Mouse (Mus musculus) liver, embryonic 12.5 days (tissue): Measurements from ENCODE around the gene Hesx1. TPM values are rescaled to one million over a fixed set of nuclear protein-coding genes. Genes with fewer than 3 reads are reported as not detected.

Source experiments
- ATAC-seq: fragments of 200-750 bp; cut with Nextera tagmentation; 2 replicates; pipeline ENCODE4 v1.8.0; 2017; ENCODE audit warnings: moderate number of reproducible peaks, mild to moderate bottlenecking, moderate library complexity
- H3K27ac ChIP-seq: fragments of 300-500 bp; sonication (generic); 2 replicates; pipeline ENCODE4 v1.5.1; 2016; ENCODE audit warnings: mild to moderate bottlenecking
- H3K27me3 ChIP-seq: fragments of 300-500 bp; sonication (generic); replicated peaks from 2 replicates; pipeline ENCODE4 v1.6.1; 2016; ENCODE audit warnings: mild to moderate bottlenecking, moderate library complexity
- H3K36me3 ChIP-seq: fragments of 300-500 bp; sonication (generic); 2 replicates; pipeline ENCODE4 v1.6.1; 2016; ENCODE audit warnings: mild to moderate bottlenecking, moderate library complexity
- H3K4me1 ChIP-seq: fragments of 300-500 bp; sonication (generic); 2 replicates; pipeline ENCODE4 v1.6.1; 2016
- H3K4me2 ChIP-seq: fragments of 300-500 bp; sonication (generic); 2 replicates; pipeline ENCODE4 v1.6.1; 2016; ENCODE audit warnings: mild to moderate bottlenecking, moderate library complexity
- H3K4me3 ChIP-seq: fragments of 300-500 bp; sonication (generic); 2 replicates; pipeline ENCODE4 v1.5.1; 2016; ENCODE audit warnings: mild to moderate bottlenecking, moderate library complexity
- H3K9ac ChIP-seq: fragments of 300-500 bp; sonication (generic); 2 replicates; pipeline ENCODE4 v1.6.1; 2016; ENCODE audit warnings: mild to moderate bottlenecking, moderate library complexity
- H3K9me3 ChIP-seq: fragments of 300-500 bp; sonication (generic); replicated peaks from 2 replicates; pipeline ENCODE4 v1.6.1; 2016; ENCODE audit warnings: mild to moderate bottlenecking, moderate library complexity
- WGBS: fragments of 180-500 bp; shearing (Covaris S2); methylation state at CpG from one replicate; pipeline ENCODE4 v1.1.7; 2016; ENCODE audit not compliant: insufficient replicate concordance; 5-methylcytosine and 5-hydroxymethylcytosine counted together
- polyA plus RNA-seq: library from polyadenylated mRNA; unstranded; fragments of >200 nt; fragmentation: Nextera tagmentation; extraction: Ambion mirVana; gene quantifications from 2 replicates; pipeline ENCODE4 v1.2.1, GENCODE M21; 2016

Hesx1 gene
- polyA plus RNA-seq, 1 experiment from 2014 or later = 16.8 TPM

GRCm38 (mm10) chr14:27013658-27014057, 19.4 kb downstream of the Hesx1 start:
- no peaks in the 10 kb centered on the region for H3K27me3 ChIP-seq
- no peaks in the 10 kb centered on the region for H3K36me3 ChIP-seq
- H3K27ac ChIP-seq = no peak overlapping the region
- ATAC-seq = peak; percentile 21; the same call in 1 of the 2 replicates
- H3K4me1 ChIP-seq = peaks cover 5% of the 10 kb centered on the region; the same call in 1 of the 2 replicates
- no peak overlapping the region for H3K4me2 ChIP-seq
- H3K4me3 ChIP-seq = no peak overlapping the region
- WGBS = 42% methylated on average over 4 of the region's 4 CpGs
- no peaks in the 10 kb centered on the region for H3K9me3 ChIP-seq
- no peak overlapping the region for H3K9ac ChIP-seq

GRCm38 (mm10) chr14:27017936-27018335, 23.7 kb downstream of the Hesx1 start:
- Histone ChIP-seq H3K4me3 (no peak overlapping the region), H3K4me2 (no peak overlapping the region), H3K27ac (no peak overlapping the region), H3K27me3 (no peaks in the 10 kb centered on the region), H3K36me3 (no peaks in the 10 kb centered on the region), H3K9me3 (no peaks in the 10 kb centered on the region), H3K9ac (no peak overlapping the region), H3K4me1 (peaks cover 7% of the 10 kb centered on the region; the same call in 1 of the 2 replicates)
- ATAC-seq = no peak
- 68% methylated on average over 2 of the region's 2 CpGs for WGBS

GRCm38 (mm10) chr14:27019850-27020249, 25.6 kb downstream of the Hesx1 start:
- H3K27ac ChIP-seq = no peak overlapping the region
- WGBS = 82% methylated on average over 14 of the region's 14 CpGs
- H3K4me3 ChIP-seq = no peak overlapping the region

GRCm38 (mm10) chr14:27022876-27023275, 28.7 kb downstream of the Hesx1 start:
- ATAC-seq = no peak
- WGBS = 25% methylated on average over 11 of the region's 11 CpGs
- Histone ChIP-seq H3K4me3 (no peak overlapping the region), H3K4me2 (no peak overlapping the region), H3K27ac (no peak overlapping the region), H3K9me3 (no peaks in the 10 kb centered on the region), H3K9ac (no peak overlapping the region), H3K27me3 (peaks cover 7% of the 10 kb centered on the region; the same call in 1 of the 2 replicates), H3K36me3 (no peaks in the 10 kb centered on the region), H3K4me1 (peaks cover 13% of the 10 kb centered on the region; the same call in 1 of the 2 replicates)

More at GRCm38 (mm10) chr14:27019850-27020249, 25.6 kb downstream of the Hesx1 start:
- ATAC-seq = no peak
- Histone ChIP-seq H3K4me2 (no peak overlapping the region), H3K36me3 (no peaks in the 10 kb centered on the region), H3K4me1 (peaks cover 11% of the 10 kb centered on the region; the same call in 1 of the 2 replicates), H3K9me3 (no peaks in the 10 kb centered on the region), H3K27me3 (no peaks in the 10 kb centered on the region), H3K9ac (no peak overlapping the region)

- WGBS = 12% methylated on average over 4 of the region's 4 CpGs
- H3K27me3 ChIP-seq = peaks cover 13% of the 10 kb centered on the region; the same call in 1 of the 2 replicates
- H3K9ac ChIP-seq = no peak overlapping the region
- no peak overlapping the region for H3K4me3 ChIP-seq
- no peaks in the 10 kb centered on the region for H3K36me3 ChIP-seq
- ATAC-seq = peak; percentile 67
- no peak overlapping the region for H3K4me2 ChIP-seq
- peaks cover 16% of the 10 kb centered on the region; the same call in 1 of the 2 replicates for H3K4me1 ChIP-seq
- H3K9me3 ChIP-seq = no peaks in the 10 kb centered on the region
- H3K27ac ChIP-seq = no peak overlapping the region
Observed at GRCm38 (mm10) chr14:27024664-27025063, 30.4 kb downstream of the Hesx1 start.

GRCm38 (mm10) chr14:27029771-27030173, 35.6 kb downstream of the Hesx1 start:
- WGBS = 4% methylated on average over 15 of the region's 15 CpGs
- no peak for ATAC-seq

GRCm38 (mm10) chr14:27031142-27031541, 36.9 kb downstream of the Hesx1 start:
- Histone ChIP-seq H3K4me1 (0 out of 2 replicates have a peak, but pooled peaks cover 3% of the 10 kb centered on the region), H3K27ac (no peak overlapping the region), H3K4me2 (no peak overlapping the region), H3K27me3 (peaks cover 24% of the 10 kb centered on the region; the same call in 1 of the 2 replicates), H3K9me3 (no peaks in the 10 kb centered on the region), H3K9ac (no peak overlapping the region), H3K36me3 (no peaks in the 10 kb centered on the region), H3K4me3 (no peak overlapping the region)
- ATAC-seq = peak; percentile 40; the same call in 1 of the 2 replicates
- WGBS = 15% methylated on average over 4 of the region's 4 CpGs

More at GRCm38 (mm10) chr14:27029771-27030173, 35.6 kb downstream of the Hesx1 start:
- H3K4me3 ChIP-seq = no peak overlapping the region
- H3K4me1 ChIP-seq = peaks cover 6% of the 10 kb centered on the region; the same call in 1 of the 2 replicates
- peaks cover 18% of the 10 kb centered on the region; the same call in 1 of the 2 replicates for H3K27me3 ChIP-seq
- H3K4me2 ChIP-seq = no peak overlapping the region
- H3K27ac ChIP-seq = no peak overlapping the region
- H3K9ac ChIP-seq = no peak overlapping the region
- H3K36me3 ChIP-seq = no peaks in the 10 kb centered on the region
- no peaks in the 10 kb centered on the region for H3K9me3 ChIP-seq

GRCm38 (mm10) chr14:27037513-27037912, 43.3 kb downstream of the Hesx1 start:
- H3K4me3 ChIP-seq = no peak overlapping the region
- H3K9ac ChIP-seq = no peak overlapping the region
- H3K4me2 ChIP-seq = no peak overlapping the region
- no peak overlapping the region for H3K27ac ChIP-seq
- no peak for ATAC-seq
- H3K9me3 ChIP-seq = no peaks in the 10 kb centered on the region
- peaks cover 13% of the 10 kb centered on the region for H3K4me1 ChIP-seq
- H3K36me3 ChIP-seq = no peaks in the 10 kb centered on the region
- H3K27me3 ChIP-seq = peaks cover 65% of the 10 kb centered on the region
- WGBS = 46% methylated on average over 1 of the region's 1 CpGs

- H3K27me3 ChIP-seq = peaks cover 78% of the 10 kb centered on the region
- no peak within 1 kb of the TSS for H3K27ac ChIP-seq
- H3K9me3 ChIP-seq = no peaks in the 10 kb centered on the region
- WGBS = under 1% methylated on average over 25 of the region's 29 CpGs
- H3K9ac ChIP-seq = peak within 1 kb of the TSS; percentile 53
- peaks cover 14% of the 10 kb centered on the region for H3K4me1 ChIP-seq
- no peaks in the 10 kb centered on the region for H3K36me3 ChIP-seq
- ATAC-seq = no peak
- H3K4me2 ChIP-seq = peak within 1 kb of the TSS; percentile 89
- H3K4me3 ChIP-seq = peak within 1 kb of the TSS; percentile 66
Observed at GRCm38 (mm10) chr14:27038783-27039182, 44.6 kb downstream of the Hesx1 start, which contains the start of gene Il17rd. TSS of gene Il17rd (plus strand) at chr14:27038941.

GRCm38 (mm10) chr14:27039281-27040248, 45.3 kb downstream of the Hesx1 start:
- Histone ChIP-seq H3K9me3 (no peaks in the 10 kb centered on the region), H3K27ac (no peak overlapping the region), H3K4me3 (peak overlapping the region; percentile 66), H3K27me3 (peaks cover 82% of the 10 kb centered on the region), H3K4me2 (peak overlapping the region; percentile 89), H3K4me1 (peaks cover 22% of the 10 kb centered on the region), H3K9ac (peak overlapping the region; percentile 53), H3K36me3 (no peaks in the 10 kb centered on the region)
- no peak for ATAC-seq
- WGBS = 1% methylated on average over 58 of the region's 59 CpGs

- Histone ChIP-seq H3K9ac (no peak overlapping the region), H3K36me3 (no peaks in the 10 kb centered on the region), H3K9me3 (no peaks in the 10 kb centered on the region), H3K4me2 (peak overlapping the region; percentile 89; the same call in 1 of the 2 replicates), H3K4me1 (peaks cover 26% of the 10 kb centered on the region), H3K27me3 (peaks cover 85% of the 10 kb centered on the region), H3K4me3 (0 out of 2 replicates have a peak overlapping the region, but pooled peaks have one; percentile 66), H3K27ac (no peak overlapping the region)
- no peak for ATAC-seq
- WGBS = 16% methylated on average over 12 of the region's 12 CpGs
Observed at GRCm38 (mm10) chr14:27040451-27040850, 46.2 kb downstream of the Hesx1 start.
